Mouse (Mus musculus) thymus, adult 2 months (tissue): ENCODE results near the gene Adarb2.

Experiments
- CTCF ChIP-seq: fragments of 200-500 bp; IDR thresholded peaks from 2 replicates; pipeline ENCODE4 v1.5.1; 2012; ENCODE audit warnings: mild to moderate bottlenecking, control low read depth, low read length, moderate library complexity, borderline replicate concordance; ENCODE audit not compliant: control insufficient read depth, poor library complexity, insufficient read depth; ENCODE audit errors: extremely low read depth
- POLR2A ChIP-seq: fragments of 200-500 bp; IDR thresholded peaks from 2 replicates; pipeline ENCODE4 v1.6.1; 2012; ENCODE audit warnings: mild to moderate bottlenecking, low read length, control low read depth, moderate library complexity; ENCODE audit not compliant: control insufficient read depth, poor library complexity, insufficient read depth; ENCODE audit errors: extremely low read depth

DNA sequence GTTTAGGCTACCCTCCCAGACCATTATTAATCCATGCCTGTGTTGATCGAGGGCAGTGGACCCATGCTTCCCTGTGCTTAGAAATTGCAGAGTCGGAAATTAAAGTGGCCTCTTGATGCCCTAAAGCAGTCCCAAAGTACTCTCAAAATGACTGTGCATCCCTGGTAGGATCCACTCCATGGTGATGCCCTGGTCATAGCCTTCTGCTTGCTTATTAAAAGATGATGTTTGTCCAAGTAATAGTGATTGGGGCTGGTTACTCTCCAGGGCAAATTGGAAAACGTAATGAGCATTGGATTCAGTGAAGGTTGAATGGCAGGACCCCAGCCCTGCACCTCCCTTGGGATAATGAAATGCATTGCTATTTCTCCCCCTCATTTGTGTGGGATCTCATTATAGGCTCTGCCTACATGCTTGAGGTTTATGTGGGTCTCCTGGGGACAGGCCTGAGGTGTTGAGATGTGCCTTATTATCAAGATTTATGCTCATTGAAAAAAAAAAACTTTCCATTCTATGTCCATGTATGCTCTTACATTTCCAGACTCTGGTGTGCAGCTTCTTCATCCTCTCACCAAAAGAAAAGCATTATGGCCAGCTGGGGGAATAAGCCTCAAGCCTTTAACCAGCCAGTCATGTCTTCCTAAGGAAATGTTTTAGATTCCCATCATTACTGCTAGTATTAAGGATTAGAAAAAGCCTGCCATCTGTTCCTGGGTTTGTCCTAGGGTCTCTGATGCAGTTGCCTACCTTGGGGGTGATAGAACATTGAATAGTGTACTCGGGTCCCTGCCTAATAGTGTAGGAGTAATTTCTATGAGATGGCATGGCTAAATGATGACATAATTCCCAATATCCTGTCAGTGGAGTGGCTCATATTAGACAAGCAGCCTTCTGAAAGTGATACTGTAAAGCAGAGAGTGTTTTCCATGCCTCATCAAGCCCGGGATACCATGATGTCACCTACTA is 208.0 kb downstream of the Adarb2 start:
- TF ChIP-seq POLR2A (no peak), CTCF (no peak)
